Mouse (Mus musculus): ENCODE measurements around the gene Grasp.

Grasp gene

DNA sequence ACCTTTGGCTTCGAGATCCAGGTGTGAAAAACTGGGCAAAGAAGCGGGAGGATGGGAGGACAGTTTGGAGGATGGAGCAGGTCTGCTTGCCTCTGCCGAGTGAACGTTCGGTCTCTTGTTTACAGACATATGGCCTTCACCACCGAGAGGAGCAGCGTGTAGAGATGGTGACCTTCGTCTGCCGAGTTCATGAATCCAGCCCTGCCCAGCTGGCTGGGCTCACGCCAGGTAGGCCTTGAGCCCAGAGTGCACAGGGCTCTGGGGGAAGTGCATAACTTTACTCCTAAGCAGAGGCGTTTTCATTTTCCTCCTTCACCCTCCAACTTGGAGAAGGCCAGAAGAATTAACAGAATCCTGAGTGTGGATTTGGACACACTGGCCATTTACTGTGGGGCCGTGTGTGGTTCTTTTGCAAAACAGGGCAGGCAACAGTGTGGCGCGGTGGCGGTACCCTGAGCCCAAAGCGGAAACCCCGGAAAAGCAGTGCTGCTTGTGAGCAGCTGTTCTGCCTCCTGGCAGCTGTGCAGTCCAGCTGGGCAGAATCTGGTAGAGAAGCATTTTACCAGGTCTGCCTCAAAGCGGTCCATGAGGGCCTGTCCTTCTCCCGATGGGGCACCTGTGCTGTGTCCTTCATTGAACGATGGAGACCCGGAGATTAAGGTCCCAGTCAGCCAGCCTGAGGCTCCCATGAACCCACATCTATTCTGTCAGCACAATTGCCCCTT is 5.0 kb downstream of the Grasp start:
- DNase-seq = no peak

GRCm38 (mm10) chr15:101230503-101230902 is 6.5 kb downstream of the Grasp start:
- no peak for DNase-seq

DNA sequence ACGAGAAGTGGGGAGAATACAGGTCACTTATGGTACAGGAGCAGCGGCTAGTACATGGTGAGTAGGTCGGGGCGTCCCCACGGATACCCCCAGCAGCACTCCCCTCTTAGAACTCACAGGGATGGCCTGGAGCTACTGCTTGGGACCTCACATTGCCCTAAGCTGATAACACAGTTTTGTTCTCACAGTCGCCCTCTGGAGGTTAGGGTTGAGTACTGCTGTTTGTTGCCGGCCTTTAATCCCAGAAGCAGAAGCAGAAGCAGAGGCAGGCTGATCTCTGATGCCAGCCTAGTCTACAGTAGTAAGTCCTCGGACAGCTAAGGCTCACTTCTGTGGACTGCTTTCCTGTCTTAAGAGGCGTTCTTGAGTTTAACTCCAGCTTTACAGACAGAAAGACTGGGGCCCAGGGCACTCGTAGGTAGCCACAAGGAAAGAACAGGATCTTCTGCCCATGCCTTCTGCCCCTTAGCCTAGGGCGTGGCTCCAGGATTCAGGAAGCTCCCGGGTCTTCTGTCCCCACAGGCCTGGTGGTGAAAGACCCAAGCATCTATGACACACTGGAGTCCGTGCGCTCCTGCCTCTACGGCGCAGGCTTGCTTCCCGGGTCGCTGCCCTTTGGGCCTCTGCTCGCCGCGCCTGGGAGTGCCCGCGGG is 7.1 kb downstream of the Grasp start:
- no peak for DNase-seq

DNA sequence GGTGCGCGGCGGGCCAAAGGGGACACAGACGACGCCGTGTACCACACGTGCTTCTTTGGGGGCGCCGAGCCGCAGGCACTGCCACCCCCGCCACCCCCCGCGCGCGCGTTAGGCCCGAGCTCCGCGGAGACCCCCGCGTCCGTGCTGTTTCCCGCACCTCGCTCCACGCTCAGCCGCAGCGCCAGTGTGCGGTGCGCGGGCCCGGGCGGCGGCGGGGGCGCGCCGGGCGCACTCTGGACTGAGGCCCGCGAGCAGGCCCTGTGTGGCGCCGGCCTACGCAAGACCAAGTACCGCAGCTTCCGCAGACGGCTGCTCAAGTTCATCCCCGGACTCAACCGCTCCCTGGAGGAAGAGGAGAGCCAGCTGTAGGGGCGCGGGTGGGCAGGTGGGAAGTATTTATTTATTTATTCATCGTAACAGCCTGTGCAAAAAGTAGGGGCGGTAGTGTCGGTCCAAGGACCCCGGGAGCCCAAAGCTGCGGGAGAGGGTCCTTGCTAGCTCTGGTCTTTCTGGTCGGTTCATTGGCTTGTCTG is 7.7 kb downstream of the Grasp start:
- DNase-seq = no peak

DNA sequence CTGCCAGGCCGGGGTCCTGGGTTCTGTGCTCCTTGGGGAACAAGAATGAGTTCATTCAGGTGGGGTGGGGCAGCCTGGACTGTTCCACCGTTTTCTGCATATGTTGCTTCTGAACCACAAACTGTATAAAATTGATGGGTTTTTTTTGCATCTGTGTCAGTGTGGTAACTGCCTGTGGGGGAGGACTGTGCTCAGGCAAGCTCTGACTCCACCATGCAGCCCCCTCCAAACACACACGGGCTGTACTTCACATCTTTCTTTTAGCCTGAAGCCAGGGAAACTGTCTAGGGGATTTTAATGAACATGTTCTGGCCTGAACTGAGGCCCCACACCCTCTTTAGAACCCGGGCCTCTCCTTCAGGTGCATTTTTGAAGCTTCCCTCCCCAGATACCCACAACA is 8.6 kb downstream of the Grasp start:
- DNase-seq = no peak

DNA sequence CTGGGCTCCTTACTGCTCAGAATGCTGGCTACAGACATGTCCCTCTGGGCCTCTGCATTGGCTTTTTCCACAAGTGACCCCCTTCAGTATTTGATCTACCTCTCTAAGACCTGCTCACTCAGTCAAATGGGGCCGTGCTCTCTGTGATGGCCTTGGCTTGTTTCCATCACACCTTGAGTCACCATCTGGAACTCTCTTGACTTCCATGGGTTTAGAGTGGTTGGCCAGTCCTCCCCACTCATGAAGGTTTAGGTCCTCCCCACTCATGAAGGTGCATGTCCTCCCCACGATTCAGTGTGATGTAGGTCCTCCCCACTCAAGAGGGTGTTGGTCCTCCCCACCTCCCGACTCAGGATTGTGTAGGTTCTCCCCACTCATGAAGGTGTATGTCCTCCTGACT is 9.2 kb downstream of the Grasp start:
- DNase-seq = no peak

DNA sequence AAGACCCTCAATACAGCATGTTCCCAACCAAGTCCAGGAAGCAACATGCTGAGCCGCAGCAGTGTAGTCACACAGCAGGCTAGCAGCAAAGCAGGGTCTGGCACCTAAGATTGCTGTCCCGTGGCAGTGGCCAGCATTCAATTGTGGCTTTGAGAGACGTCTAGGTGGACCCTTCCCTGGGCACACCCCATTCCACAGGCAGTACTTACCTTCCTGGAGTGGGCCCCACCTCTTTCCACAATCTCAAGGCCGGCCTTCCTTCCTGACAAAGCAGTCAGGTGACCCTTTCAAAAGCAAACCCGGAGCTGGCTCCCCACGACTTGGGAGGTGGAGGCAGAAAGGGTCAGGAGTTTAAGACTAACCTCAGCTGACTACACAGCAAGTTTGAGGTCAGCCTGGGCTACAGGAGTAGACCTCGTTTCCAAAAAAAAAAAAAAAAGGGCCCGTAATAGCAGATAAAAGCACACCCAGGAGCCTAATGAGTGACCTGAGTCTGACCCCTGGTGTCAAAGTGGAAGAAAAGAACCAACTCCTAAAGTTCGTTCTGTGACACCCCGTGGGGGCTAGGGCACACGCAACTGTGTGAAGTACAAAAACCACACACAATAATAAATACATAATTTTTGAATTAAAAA is 9.8 kb downstream of the Grasp start:
- DNase-seq = no peak

- DNase-seq = no peak
Measured at GRCm38 (mm10) chr15:101234611-101235341, 10.8 kb downstream of the Grasp start.

GRCm38 (mm10) chr15:101235342-101235698 is 11.3 kb downstream of the Grasp start:
- no peak for DNase-seq

GRCm38 (mm10) chr15:101235728-101236327 is 11.8 kb downstream of the Grasp start:
- no peak for DNase-seq

DNA sequence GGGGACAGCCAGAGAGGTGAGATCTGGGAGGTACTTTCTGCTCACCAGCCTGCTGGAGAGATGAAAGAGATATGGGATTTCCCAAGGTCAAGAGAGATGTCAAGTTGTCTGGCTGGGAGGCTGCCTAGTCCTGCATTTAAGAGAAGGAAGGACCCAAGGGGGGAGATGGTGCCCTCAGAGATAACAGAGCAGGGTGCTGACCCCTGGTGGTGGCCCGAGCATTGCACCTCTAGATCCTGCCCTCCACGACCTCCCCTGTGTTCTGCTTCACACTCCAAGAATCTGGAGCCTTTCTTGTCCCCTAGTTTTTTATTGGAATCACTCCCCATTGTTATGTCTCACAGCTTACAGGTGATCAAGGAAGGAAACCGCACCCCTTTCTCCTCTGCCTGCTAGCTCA is 12.9 kb downstream of the Grasp start:
- DNase-seq = peak; percentile 47

GRCm38 (mm10) chr15:101238885-101239511 is 15.0 kb downstream of the Grasp start:
- peak; percentile 40 for DNase-seq

- no peak for DNase-seq
Measured at GRCm38 (mm10) chr15:101239821-101240220, 15.8 kb downstream of the Grasp start.

DNA sequence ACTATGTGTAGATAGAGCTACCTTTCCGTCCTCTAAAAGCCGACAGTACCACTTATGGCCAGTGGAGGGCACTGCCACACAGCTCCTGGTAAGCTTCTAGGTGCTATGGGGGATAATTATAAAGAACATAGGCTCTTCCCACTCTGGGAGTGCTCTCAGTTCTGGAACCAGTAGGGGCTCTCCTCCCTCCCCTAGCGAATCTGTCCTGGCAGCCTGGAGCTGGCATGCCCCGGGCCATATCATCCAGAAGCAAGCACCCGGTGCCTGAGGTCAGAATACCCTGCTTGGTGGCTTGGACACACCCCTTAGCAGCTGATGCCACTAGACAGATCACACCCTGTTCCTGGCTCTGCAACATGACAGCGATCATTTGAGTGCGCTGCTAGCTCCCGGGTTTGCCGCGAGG is 16.8 kb downstream of the Grasp start:
- peak; percentile 77 for DNase-seq

GRCm38 (mm10) chr15:101241236-101241635 is 17.2 kb downstream of the Grasp start:
- DNase-seq = no peak

DNA sequence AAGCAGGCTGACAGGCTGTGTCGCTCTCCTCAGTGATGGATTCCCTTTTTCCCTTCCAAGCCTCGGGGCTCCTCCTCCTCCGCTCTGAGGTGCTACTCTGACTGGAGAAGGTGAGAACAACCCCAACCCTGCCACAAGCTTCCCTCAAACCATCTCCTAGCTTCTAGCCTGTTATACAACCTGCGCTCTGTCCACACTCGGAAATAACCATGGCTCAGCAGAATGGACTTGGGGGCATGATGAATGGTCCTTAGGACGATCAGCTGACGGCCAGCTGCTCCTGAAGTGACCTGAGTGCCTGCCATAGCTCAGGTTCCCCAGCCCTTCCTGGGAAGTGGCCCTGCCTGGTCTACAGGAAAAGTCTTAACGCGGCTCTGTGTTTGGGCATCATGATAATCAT is 17.9 kb downstream of the Grasp start:
- DNase-seq = no peak

- DNase-seq = no peak
Measured at GRCm38 (mm10) chr15:101242645-101243044, 18.7 kb downstream of the Grasp start.

DNA sequence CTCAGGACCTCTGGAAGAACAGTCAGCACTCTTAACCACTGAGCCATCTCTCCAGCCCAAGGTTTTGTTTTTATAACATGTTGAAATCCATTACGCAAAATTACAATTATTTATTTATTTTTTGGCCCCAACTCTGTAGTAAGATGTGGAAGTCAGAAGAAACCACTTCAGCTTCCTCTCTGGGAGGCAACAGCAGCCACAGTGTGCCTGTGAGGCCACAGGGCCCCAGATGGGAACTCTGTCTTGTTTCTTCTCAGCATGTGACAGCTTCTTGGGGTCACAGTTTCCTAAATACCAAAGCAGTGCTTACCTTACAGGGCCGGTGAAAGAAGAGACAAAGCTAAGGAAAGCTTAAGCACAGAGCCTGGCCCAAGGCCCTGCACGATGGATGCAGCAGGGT is 20.0 kb downstream of the Grasp start:
- DNase-seq = no peak

- peak; percentile 92 for DNase-seq
Measured at GRCm38 (mm10) chr15:101246231-101247154, 22.5 kb downstream of the Grasp start.

- no peak for DNase-seq
Measured at GRCm38 (mm10) chr15:101247155-101247498, 23.1 kb downstream of the Grasp start.

DNA sequence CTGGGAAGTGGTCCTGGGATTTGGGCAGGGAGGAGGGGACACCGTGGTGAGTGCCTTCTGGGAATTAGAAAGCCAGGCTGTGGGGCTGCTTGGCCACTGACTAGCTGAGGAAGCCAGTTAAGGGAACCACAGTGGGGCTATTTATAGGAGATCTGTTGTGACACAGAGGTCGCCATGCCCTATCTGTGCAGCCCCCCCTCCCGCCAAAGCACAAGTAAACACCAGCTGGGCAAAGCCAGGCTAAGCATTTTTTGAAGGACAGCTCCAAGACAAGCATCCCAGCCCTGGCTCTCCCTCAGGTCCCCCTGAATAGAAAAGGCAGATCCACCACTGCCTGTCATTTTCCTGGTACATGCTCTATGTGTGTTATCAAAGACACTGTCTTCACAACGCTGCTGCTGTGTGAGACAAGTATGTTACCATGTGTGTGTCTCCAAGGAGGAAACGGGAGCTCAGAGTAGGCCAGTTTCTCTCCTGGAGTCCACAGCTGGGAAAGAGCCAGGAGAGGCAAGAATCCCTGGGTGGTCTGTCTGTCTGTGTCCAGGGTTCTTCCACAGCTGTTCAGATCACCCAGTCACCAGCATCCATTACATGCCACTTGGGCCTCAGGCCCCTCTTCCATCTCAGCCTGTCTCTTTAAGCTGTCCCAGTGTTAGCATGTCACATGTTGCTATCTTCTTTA is 24.2 kb downstream of the Grasp start:
- DNase-seq = peak; percentile 17

Measured in liver (tissue).